Mouse (Mus musculus): ENCODE measurements around the gene Mospd3. TPM values are rescaled to one million over a fixed set of nuclear protein-coding genes. Genes with fewer than 3 reads are reported as not detected.
"Not testable (repeated sequence)": the region's sequence is repeated elsewhere in the genome, so short reads cannot be mapped to it uniquely, and the experiment has no call there.

Mospd3 gene
- polyA plus RNA-seq, 1 experiment from 2014 or later: 38.7 TPM

DNA sequence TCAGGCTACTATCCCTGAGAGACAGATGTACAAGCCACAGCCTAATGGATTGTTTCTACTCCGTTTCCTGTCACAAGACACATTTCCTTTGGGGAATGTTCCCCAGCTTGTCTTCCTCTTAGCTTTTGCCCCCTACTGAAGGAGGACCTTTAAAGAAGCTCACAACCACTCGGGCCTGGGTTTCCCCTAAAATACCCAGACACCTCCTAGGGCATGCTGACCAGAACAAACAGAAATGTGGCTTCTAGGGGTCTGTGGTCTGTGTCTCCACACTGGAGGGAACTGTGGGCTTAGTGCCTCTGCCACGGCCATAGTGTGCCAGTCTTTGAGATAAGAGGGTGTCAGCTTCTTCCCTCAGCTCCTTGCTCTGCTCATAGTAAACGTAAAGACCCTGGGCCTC lies 30.7 kb upstream of the Mospd3 start:
- H3K27me3 ChIP-seq: no peaks in the 10 kb centered on the region
- peak overlapping the region; percentile 46 for H3K27ac ChIP-seq
- WGBS: 76% methylated on average over 4 of the region's 4 CpGs
- H3K36me3 ChIP-seq: peaks cover 26% of the 10 kb centered on the region
- H3K9ac ChIP-seq: peak overlapping the region; percentile 75; the same call in 1 of the 2 replicates
- ATAC-seq (ENCODE audit: low FRiP score): no peak
- H3K4me2 ChIP-seq (replicated peaks): peak overlapping the region; percentile 86
- no peak overlapping the region for H3K4me3 ChIP-seq
- H3K9me3 ChIP-seq (replicated peaks): no peaks in the 10 kb centered on the region
- peaks cover 43% of the 10 kb centered on the region for H3K4me1 ChIP-seq

- 61% methylated on average over 9 of the region's 9 CpGs for WGBS
- Histone ChIP-seq H3K4me3 (no peak overlapping the region; the same call in 1 of the 2 replicates), H3K9me3 (replicated peaks) (no peaks in the 10 kb centered on the region), H3K9ac (peak overlapping the region; percentile 75), H3K36me3 (peaks cover 22% of the 10 kb centered on the region), H3K4me2 (replicated peaks) (peak overlapping the region; percentile 86), H3K4me1 (peaks cover 43% of the 10 kb centered on the region), H3K27me3 (no peaks in the 10 kb centered on the region), H3K27ac (peak overlapping the region; percentile 46)
- ATAC-seq (ENCODE audit: low FRiP score): no peak
Measured at GRCm38 (mm10) chr5:137631171-137631570, 30.3 kb upstream of the Mospd3 start.

GRCm38 (mm10) chr5:137630602-137631001 lies 29.7 kb upstream of the Mospd3 start:
- Histone ChIP-seq H3K27me3 (no peaks in the 10 kb centered on the region), H3K36me3 (peaks cover 16% of the 10 kb centered on the region), H3K9me3 (replicated peaks) (no peaks in the 10 kb centered on the region), H3K9ac (peak overlapping the region; percentile 75), H3K4me1 (peaks cover 43% of the 10 kb centered on the region), H3K4me2 (replicated peaks) (peak overlapping the region; percentile 86), H3K27ac (peak overlapping the region; percentile 46), H3K4me3 (peak overlapping the region; percentile 67)
- 43% methylated on average over 3 of the region's 3 CpGs for WGBS
- ATAC-seq (ENCODE audit: low FRiP score): no peak

GRCm38 (mm10) chr5:137629906-137630545 lies 29.2 kb upstream of the Mospd3 start:
- peaks cover 11% of the 10 kb centered on the region for H3K36me3 ChIP-seq
- peak overlapping the region; percentile 67 for H3K4me3 ChIP-seq
- 26% methylated on average over 6 of the region's 6 CpGs for WGBS
- peaks cover 43% of the 10 kb centered on the region for H3K4me1 ChIP-seq
- H3K27me3 ChIP-seq: no peaks in the 10 kb centered on the region
- ATAC-seq (ENCODE audit: low FRiP score): no peak
- H3K27ac ChIP-seq: peak overlapping the region; percentile 46
- H3K4me2 ChIP-seq (replicated peaks): peak overlapping the region; percentile 86
- H3K9ac ChIP-seq: peak overlapping the region; percentile 75
- H3K9me3 ChIP-seq (replicated peaks): no peaks in the 10 kb centered on the region

GRCm38 (mm10) chr5:137629306-137629721 lies 28.5 kb upstream of the Mospd3 start:
- peak; percentile 44 for ATAC-seq (ENCODE audit: low FRiP score)
- Histone ChIP-seq H3K4me3 (peak overlapping the region; percentile 67), H3K4me1 (peaks cover 43% of the 10 kb centered on the region), H3K9me3 (replicated peaks) (no peaks in the 10 kb centered on the region), H3K36me3 (peaks cover 10% of the 10 kb centered on the region; the same call in 1 of the 2 replicates), H3K27me3 (no peaks in the 10 kb centered on the region), H3K4me2 (replicated peaks) (peak overlapping the region; percentile 86), H3K27ac (peak overlapping the region; percentile 85), H3K9ac (peak overlapping the region; percentile 75)
- under 1% methylated on average over 23 of the region's 23 CpGs for WGBS

DNA sequence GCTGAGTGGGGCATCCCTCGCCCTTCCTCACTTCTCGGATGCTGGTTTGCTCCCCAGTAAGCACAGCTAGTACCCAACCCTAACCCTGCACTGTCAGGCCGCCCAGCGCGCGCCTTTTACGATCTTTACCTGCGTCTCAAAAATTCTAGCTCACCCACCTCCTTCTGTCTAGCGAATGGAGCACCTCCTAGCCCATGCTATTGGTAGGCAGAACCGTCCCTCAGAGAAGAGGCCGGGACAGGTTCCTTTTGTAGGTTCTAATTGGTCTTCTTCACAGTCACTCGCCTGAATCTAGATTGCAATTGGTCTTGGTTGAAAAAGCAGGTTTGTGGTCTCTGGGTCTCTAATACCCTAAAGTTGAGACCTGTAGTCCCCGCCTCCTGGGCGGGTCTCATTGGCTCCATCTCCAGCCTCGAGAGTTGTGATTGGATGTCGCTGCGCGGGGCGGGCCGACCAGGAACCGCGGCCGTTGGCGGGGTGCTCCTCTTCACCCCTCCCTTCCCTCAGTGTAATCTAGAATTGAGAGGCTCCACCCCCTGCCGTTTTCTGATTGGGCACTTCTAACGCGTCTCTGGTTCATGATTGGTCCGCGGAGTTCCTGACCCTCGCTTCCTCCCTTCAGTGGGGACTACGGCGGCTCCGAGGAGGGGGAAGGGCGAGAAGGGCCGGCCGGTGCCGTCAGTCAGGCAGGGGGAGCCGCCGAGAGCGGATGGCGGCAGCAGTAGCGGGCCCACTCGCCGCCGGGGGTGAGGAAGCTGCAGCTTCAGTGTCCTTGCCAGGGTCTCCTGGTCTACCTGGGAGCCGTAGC lies 27.8 kb upstream of the Mospd3 start, which contains the start of the genes Fbxo24, Lrch4 and Gm20605:
Gene Fbxo24 (minus strand): TSS at position 505 of the 808 bp plus-strand sequence.
Gene Lrch4 (plus strand): TSS at position 624 of the 808 bp plus-strand sequence.
Gene Gm20605 (plus strand): TSS at position 678 of the 808 bp plus-strand sequence.
- Histone ChIP-seq H3K36me3 (peaks cover 4% of the 10 kb centered on the region; the same call in 1 of the 2 replicates), H3K4me2 (replicated peaks) (peak within 1 kb of the TSS; percentile 86), H3K27ac (peak within 1 kb of the TSS; percentile 87), H3K4me1 (peaks cover 40% of the 10 kb centered on the region), H3K9ac (peak within 1 kb of the TSS; percentile 75), H3K4me3 (peak within 1 kb of the TSS; percentile 67), H3K9me3 (replicated peaks) (no peaks in the 10 kb centered on the region), H3K27me3 (no peaks in the 10 kb centered on the region)
- WGBS: under 1% methylated on average over 45 of the region's 46 CpGs
- ATAC-seq (ENCODE audit: low FRiP score): peak; percentile 98

GRCm38 (mm10) chr5:137627991-137628390 lies 27.1 kb upstream of the Mospd3 start:
- Histone ChIP-seq H3K4me3 (peak overlapping the region; percentile 67), H3K4me1 (peaks cover 38% of the 10 kb centered on the region), H3K9ac (peak overlapping the region; percentile 65), H3K4me2 (replicated peaks) (peak overlapping the region; percentile 62), H3K36me3 (no peaks in the 10 kb centered on the region), H3K27ac (peak overlapping the region; percentile 87), H3K27me3 (no peaks in the 10 kb centered on the region), H3K9me3 (replicated peaks) (no peaks in the 10 kb centered on the region)
- no peak for ATAC-seq (ENCODE audit: low FRiP score)
- 7% methylated on average over 9 of the region's 9 CpGs for WGBS

DNA sequence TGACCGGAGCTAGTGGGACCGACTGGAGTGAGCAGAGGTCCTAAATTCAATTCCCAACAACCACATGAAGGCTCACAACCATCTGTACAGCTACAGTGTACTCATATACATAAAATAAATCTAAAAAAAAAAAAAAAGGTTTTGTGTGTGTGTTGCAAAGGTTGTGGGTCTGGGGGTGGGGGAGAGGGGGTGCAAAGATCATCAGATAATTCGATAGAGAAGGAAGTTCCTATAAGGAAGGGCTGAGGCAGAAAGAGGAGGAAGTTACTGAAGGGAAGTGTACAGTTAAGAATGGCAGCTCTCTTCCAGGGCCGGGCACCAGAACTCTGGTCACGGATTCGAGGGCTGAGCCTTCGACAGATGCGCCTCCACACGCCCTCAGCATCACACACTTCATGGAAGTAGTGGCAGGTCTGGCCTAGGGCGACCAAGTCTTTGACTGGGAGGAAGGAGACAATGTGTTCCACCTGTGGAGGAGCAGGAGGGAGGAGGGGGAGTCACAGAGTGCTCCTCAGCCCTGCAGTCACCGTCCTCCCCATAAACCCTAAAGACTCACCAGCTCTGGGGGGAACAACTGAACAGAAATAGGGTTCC lies 23.2 kb upstream of the Mospd3 start:
- no peak overlapping the region for H3K4me3 ChIP-seq
- no peak overlapping the region for H3K4me2 ChIP-seq (replicated peaks)
- no peak overlapping the region for H3K27ac ChIP-seq
- H3K9ac ChIP-seq: no peak overlapping the region
- no peak for ATAC-seq (ENCODE audit: low FRiP score)
- 82% methylated on average over 11 of the region's 11 CpGs for WGBS
- H3K4me1 ChIP-seq: peaks cover 4% of the 10 kb centered on the region
- no peaks in the 10 kb centered on the region for H3K9me3 ChIP-seq (replicated peaks)
- H3K27me3 ChIP-seq: no peaks in the 10 kb centered on the region
- no peaks in the 10 kb centered on the region for H3K36me3 ChIP-seq

GRCm38 (mm10) chr5:137615347-137615746 lies 14.5 kb upstream of the Mospd3 start:
- no peak overlapping the region for H3K4me2 ChIP-seq (replicated peaks)
- WGBS: 95% methylated on average over 7 of the region's 7 CpGs
- H3K4me1 ChIP-seq: peaks cover 27% of the 10 kb centered on the region
- no peaks in the 10 kb centered on the region for H3K9me3 ChIP-seq (replicated peaks)
- no peaks in the 10 kb centered on the region for H3K27me3 ChIP-seq
- no peak overlapping the region for H3K4me3 ChIP-seq
- no peak for ATAC-seq (ENCODE audit: low FRiP score)
- no peak overlapping the region for H3K9ac ChIP-seq
- no peaks in the 10 kb centered on the region for H3K36me3 ChIP-seq
- no peak overlapping the region for H3K27ac ChIP-seq

DNA sequence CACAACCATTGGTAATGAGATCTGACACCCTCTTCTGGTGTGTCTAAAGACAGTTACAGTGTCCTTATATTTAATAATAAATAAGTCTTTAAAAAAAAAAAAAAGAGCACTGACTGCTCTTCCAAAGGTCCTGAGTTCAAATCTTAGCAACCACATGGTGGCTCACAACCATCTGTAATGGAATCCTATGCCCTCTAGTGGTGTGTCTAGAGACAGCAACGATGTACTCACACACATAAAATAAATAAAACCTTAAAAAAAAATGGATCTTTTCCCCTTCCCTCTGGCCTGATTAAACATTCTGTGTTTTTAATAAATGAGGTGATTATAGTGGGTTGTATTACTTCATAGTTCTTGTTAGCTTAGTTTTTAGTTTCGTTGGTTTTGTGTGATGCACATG lies 14.1 kb upstream of the Mospd3 start:
- H3K9me3 ChIP-seq (replicated peaks); H3K4me2 ChIP-seq (replicated peaks); H3K27me3 ChIP-seq; H3K36me3 ChIP-seq; H3K4me3 ChIP-seq; H3K9ac ChIP-seq; ATAC-seq (ENCODE audit: low FRiP score); H3K27ac ChIP-seq: not testable (repeated sequence)
- 88% methylated on average over 2 of the region's 2 CpGs for WGBS
- H3K4me1 ChIP-seq: peaks cover 28% of the 10 kb centered on the region

- Histone ChIP-seq H3K9ac (no peak within 1 kb of the TSS; the same call in 1 of the 2 replicates), H3K27ac (no peak within 1 kb of the TSS), H3K27me3 (peaks cover 6% of the 10 kb centered on the region), H3K4me2 (replicated peaks) (no peak within 1 kb of the TSS), H3K4me3 (no peak within 1 kb of the TSS), H3K9me3 (replicated peaks) (no peaks in the 10 kb centered on the region), H3K4me1 (peaks cover 33% of the 10 kb centered on the region), H3K36me3 (no peaks in the 10 kb centered on the region)
- 58% methylated on average over 11 of the region's 11 CpGs for WGBS
- ATAC-seq (ENCODE audit: low FRiP score): no peak
Measured at GRCm38 (mm10) chr5:137613550-137613949, 12.7 kb upstream of the Mospd3 start, which contains the start of gene Pcolce. Gene Pcolce, minus strand, starts transcription at chr5:137613784.

DNA sequence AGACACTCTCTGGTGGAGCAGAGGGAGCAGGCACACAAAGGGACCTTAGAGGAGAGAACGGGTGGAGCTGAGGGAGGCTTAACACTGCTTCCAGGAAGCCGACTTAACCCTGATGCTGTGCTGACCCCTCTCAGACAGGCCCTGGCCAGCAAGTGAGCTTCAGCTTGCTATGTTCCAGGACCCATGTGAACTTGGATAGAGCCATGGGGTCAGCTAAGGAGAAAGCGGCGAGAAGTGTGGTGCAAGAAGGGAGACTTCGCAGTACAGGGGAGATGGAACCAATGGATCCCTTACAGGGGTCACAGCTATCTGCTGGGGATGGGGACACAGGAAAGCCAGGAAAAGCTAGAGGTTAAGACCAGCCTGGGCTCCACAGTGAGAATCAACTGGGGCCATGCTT lies 12.2 kb upstream of the Mospd3 start:
- 60% methylated on average over 5 of the region's 5 CpGs for WGBS
- no peak overlapping the region for H3K27ac ChIP-seq
- ATAC-seq (ENCODE audit: low FRiP score): no peak

More for the DNA sequence above, 12.2 kb upstream of the Mospd3 start:
- H3K9me3 ChIP-seq (replicated peaks): no peaks in the 10 kb centered on the region
- no peak overlapping the region for H3K4me3 ChIP-seq
- H3K4me2 ChIP-seq (replicated peaks): no peak overlapping the region
- peaks cover 38% of the 10 kb centered on the region for H3K4me1 ChIP-seq
- H3K36me3 ChIP-seq: no peaks in the 10 kb centered on the region
- no peak overlapping the region; the same call in 1 of the 2 replicates for H3K9ac ChIP-seq
- peaks cover 10% of the 10 kb centered on the region for H3K27me3 ChIP-seq
